Mouse (Mus musculus) left cerebral cortex, adult 8-10 months (tissue): ENCODE measurements around the gene 4931406C07Rik. TPM values are rescaled to one million over a fixed set of nuclear protein-coding genes. Genes with fewer than 3 reads are reported as not detected.
"Not testable (repeated sequence)": the region's sequence is repeated elsewhere in the genome, so short reads cannot be mapped to it uniquely, and the experiment has no call there.

ENCODE experiments used
- DNase-seq, 2 experiments: peaks; one replicate each; pipeline ENCODE4 v3.0.0; 2022; ENCODE audit warnings: low spot score in 2 of 2
- total RNA-seq, 4 experiments: library from RNA; stranded (reverse); gene quantifications; 2 replicates each; pipeline ENCODE4 v1.2.4; 2022

Gene 4931406C07Rik
- total RNA-seq: 10 to 100 TPM; 20.0 to 22.6 (median 21.8) TPM

GRCm38 (mm10) chr9:15306398-15307119, at the start of gene 4931406C07Rik:
4931406C07Rik (minus strand) TSS chr9:15306448.
- DNase-seq: no peak

- no peak for DNase-seq
Observed at GRCm38 (mm10) chr9:15349925-15350324, 43.7 kb upstream of the 4931406C07Rik start.

- no peak for DNase-seq
Observed at GRCm38 (mm10) chr9:15337776-15338175, 31.5 kb upstream of the 4931406C07Rik start.

GRCm38 (mm10) chr9:15318170-15318742, 12.0 kb upstream of the 4931406C07Rik start:
- no peak for DNase-seq

- no peak for DNase-seq
Observed at GRCm38 (mm10) chr9:15317223-15318169, 11.2 kb upstream of the 4931406C07Rik start.

GRCm38 (mm10) chr9:15316296-15316695, 10.0 kb upstream of the 4931406C07Rik start:
- DNase-seq: not testable (repeated sequence)

- DNase-seq: no peak
Observed at GRCm38 (mm10) chr9:15314619-15315018, 8.4 kb upstream of the 4931406C07Rik start.

GRCm38 (mm10) chr9:15313633-15314032, 7.4 kb upstream of the 4931406C07Rik start:
- no peak for DNase-seq

GRCm38 (mm10) chr9:15312054-15312735, 5.9 kb upstream of the 4931406C07Rik start:
- DNase-seq: no peak

- no peak for DNase-seq
Observed at GRCm38 (mm10) chr9:15310179-15310578, 3.9 kb upstream of the 4931406C07Rik start.

- DNase-seq: no peak
Observed at GRCm38 (mm10) chr9:15309425-15309824, 3.2 kb upstream of the 4931406C07Rik start.

- DNase-seq: no peak
Observed at GRCm38 (mm10) chr9:15308254-15308653, 2.0 kb upstream of the 4931406C07Rik start.

GRCm38 (mm10) chr9:15307257-15307656, 1.0 kb upstream of the 4931406C07Rik start:
- no peak for DNase-seq

GRCm38 (mm10) chr9:15305503-15306397, 498 bp downstream of the 4931406C07Rik start, which contains the start of gene Taf1d:
Taf1d (plus strand) TSS chr9:15306214.
- DNase-seq: peak; percentile 93 to 94

- no peak for DNase-seq
Observed at GRCm38 (mm10) chr9:15302881-15303280, 3.4 kb downstream of the 4931406C07Rik start.

- not testable (repeated sequence) for DNase-seq
Observed at GRCm38 (mm10) chr9:15302006-15302405, 4.2 kb downstream of the 4931406C07Rik start.

GRCm38 (mm10) chr9:15301399-15301798, 4.8 kb downstream of the 4931406C07Rik start:
- no peak for DNase-seq

GRCm38 (mm10) chr9:15300056-15300455, 6.2 kb downstream of the 4931406C07Rik start:
- DNase-seq: no peak

- no peak for DNase-seq
Observed at GRCm38 (mm10) chr9:15298451-15298850, 7.8 kb downstream of the 4931406C07Rik start.

GRCm38 (mm10) chr9:15297112-15297511, 9.1 kb downstream of the 4931406C07Rik start:
- no peak for DNase-seq
